Mouse (Mus musculus) intestine, embryonic 15.5 days (tissue): ENCODE data around the gene Itsn1. TPM values are rescaled to one million over a fixed set of nuclear protein-coding genes. Genes with fewer than 3 reads are reported as not detected.

Experiments
- ATAC-seq: fragments of 200-750 bp; cut with Nextera tagmentation; 2 replicates; pipeline ENCODE4 v1.8.0; 2017; ENCODE audit warnings: moderate TSS enrichment, moderate library complexity
- H3K27ac ChIP-seq: fragments of 300-500 bp; sonication (generic); 2 replicates; pipeline ENCODE4 v1.5.1; 2015; ENCODE audit warnings: mild to moderate bottlenecking, inconsistent platforms
- H3K27me3 ChIP-seq: fragments of 300-500 bp; sonication (generic); replicated peaks from 2 replicates; pipeline ENCODE4 v1.6.1; 2015; ENCODE audit warnings: inconsistent platforms
- H3K36me3 ChIP-seq: fragments of 300-500 bp; sonication (generic); 2 replicates; pipeline ENCODE4 v1.6.1; 2015; ENCODE audit warnings: inconsistent platforms
- H3K4me1 ChIP-seq: fragments of 300-500 bp; sonication (generic); replicated peaks from 2 replicates; pipeline ENCODE4 v1.6.1; 2015; ENCODE audit warnings: inconsistent platforms
- H3K4me2 ChIP-seq: fragments of 300-500 bp; sonication (generic); replicated peaks from 2 replicates; pipeline ENCODE4 v1.6.1; 2015; ENCODE audit warnings: mild to moderate bottlenecking, inconsistent platforms
- H3K4me3 ChIP-seq: fragments of 300-500 bp; sonication (generic); replicated peaks from 2 replicates; pipeline ENCODE4 v1.5.1; 2015; ENCODE audit warnings: inconsistent platforms
- H3K9ac ChIP-seq: fragments of 300-500 bp; sonication (generic); 2 replicates; pipeline ENCODE4 v1.6.1; 2015; ENCODE audit warnings: inconsistent platforms
- H3K9me3 ChIP-seq: fragments of 300-500 bp; sonication (generic); 2 replicates; pipeline ENCODE4 v1.6.1; 2016; ENCODE audit warnings: inconsistent platforms
- WGBS: fragments of 180-500 bp; shearing (Covaris S2); methylation state at CpG from one replicate; pipeline ENCODE4 v1.1.7; 2015; 5-methylcytosine and 5-hydroxymethylcytosine counted together
- polyA plus RNA-seq: library from polyadenylated mRNA; unstranded; fragments of >200 nt; fragmentation: Nextera tagmentation; extraction: Ambion mirVana; gene quantifications from 2 replicates; pipeline ENCODE4 v1.2.1, GENCODE M21; 2015

Gene Itsn1
- polyA plus RNA-seq, 1 experiment from 2014 or later: 16.4 TPM

DNA sequence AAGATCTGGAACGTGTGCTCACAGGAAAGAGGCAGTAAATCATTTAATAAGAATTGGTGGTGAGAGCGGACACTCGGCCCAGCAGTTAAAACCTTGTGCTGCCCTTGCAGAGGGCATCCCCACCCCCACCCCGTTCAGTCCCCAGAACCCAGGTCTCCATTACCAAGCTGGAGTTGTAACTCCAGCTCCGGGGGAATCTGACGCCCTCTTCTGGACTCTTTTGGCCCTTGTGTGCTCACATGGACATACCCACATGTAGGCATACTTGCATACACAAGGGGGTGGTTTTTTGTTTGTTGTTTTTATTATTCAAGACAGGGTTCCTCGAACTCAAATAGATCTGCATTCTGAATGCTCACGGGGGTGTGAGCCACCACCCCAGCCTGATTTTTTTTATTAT lies 206.6 kb downstream of the Itsn1 start:
- H3K4me2 ChIP-seq: no peak overlapping the region
- H3K36me3 ChIP-seq: no peaks in the 10 kb centered on the region
- H3K27me3 ChIP-seq: no peaks in the 10 kb centered on the region
- no peak overlapping the region for H3K4me3 ChIP-seq
- no peak overlapping the region for H3K9ac ChIP-seq
- H3K4me1 ChIP-seq: 0 out of 2 replicates have a peak, but pooled peaks cover 4% of the 10 kb centered on the region
- no peak overlapping the region for H3K27ac ChIP-seq
- H3K9me3 ChIP-seq: no peaks in the 10 kb centered on the region
- ATAC-seq: no peak
- WGBS: 46% methylated on average over 8 of the region's 8 CpGs

DNA sequence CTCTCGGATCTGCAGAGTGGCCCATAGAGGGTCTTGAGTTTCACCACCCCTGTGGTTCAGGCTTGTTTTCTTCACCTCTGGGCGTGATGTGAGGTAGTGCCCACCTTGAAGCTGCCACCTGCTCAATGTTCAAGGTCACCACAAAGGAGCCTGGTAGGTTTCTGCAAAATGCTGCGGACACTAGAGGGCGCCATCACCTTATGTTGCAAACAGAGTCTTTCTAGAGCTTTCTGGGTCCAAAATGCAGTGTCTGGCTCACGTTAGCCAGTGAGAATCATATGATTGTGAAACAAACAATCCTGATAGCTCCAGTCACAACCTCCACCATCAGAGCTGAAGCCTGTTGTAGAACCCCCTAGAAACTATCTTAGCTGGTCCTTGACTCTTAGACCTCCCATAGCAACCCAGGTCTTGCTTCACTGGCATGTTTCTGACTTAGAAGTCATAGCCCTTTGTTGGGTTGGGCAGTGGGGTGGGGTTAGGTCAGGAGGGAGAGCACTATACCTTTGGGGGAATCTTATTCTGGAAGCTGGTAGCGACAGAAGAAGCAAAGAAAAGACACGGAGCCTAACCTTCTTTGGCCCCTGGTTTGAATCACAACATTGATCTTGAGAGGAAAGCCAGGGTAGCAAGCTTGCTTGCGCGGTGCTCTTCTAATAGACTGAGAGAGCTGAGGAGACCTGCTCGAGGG lies 207.4 kb downstream of the Itsn1 start:
- Histone ChIP-seq H3K27me3 (no peaks in the 10 kb centered on the region), H3K4me3 (no peak overlapping the region), H3K4me2 (no peak overlapping the region), H3K9ac (no peak overlapping the region), H3K27ac (no peak overlapping the region), H3K9me3 (no peaks in the 10 kb centered on the region), H3K4me1 (0 out of 2 replicates have a peak, but pooled peaks cover 3% of the 10 kb centered on the region), H3K36me3 (no peaks in the 10 kb centered on the region)
- peak; percentile 6; the same call in 1 of the 2 replicates for ATAC-seq
- 49% methylated on average over 10 of the region's 10 CpGs for WGBS

DNA sequence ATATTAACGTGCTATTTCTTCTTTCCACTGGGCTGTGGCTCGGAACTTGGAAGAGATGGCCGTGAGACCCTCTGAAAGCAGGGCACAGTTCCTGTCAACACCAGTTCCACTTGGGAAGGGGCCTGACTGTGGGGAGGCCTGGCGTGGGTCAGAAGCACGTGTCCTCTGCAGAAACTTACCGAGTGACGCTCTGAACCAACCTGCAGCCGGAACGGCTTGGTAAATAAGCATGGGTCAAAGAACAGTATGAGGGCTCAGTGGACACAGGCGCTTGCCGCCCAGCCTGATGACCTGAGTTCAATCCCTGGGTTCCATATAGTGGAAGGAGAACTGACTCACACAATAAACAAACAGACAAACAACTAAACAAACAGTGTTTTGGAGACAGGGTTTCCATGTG lies 208.2 kb downstream of the Itsn1 start:
- Histone ChIP-seq H3K36me3 (no peaks in the 10 kb centered on the region), H3K4me1 (0 out of 2 replicates have a peak, but pooled peaks cover 3% of the 10 kb centered on the region), H3K9ac (no peak overlapping the region), H3K27ac (no peak overlapping the region), H3K4me3 (no peak overlapping the region), H3K4me2 (no peak overlapping the region), H3K27me3 (no peaks in the 10 kb centered on the region), H3K9me3 (no peaks in the 10 kb centered on the region)
- no peak for ATAC-seq
- WGBS: 85% methylated on average over 11 of the region's 11 CpGs

- Histone ChIP-seq H3K4me1 (0 out of 2 replicates have a peak, but pooled peaks cover under 1% of the 10 kb centered on the region), H3K9me3 (no peaks in the 10 kb centered on the region), H3K4me3 (no peak overlapping the region), H3K9ac (no peak overlapping the region), H3K27ac (no peak overlapping the region), H3K27me3 (no peaks in the 10 kb centered on the region), H3K36me3 (no peaks in the 10 kb centered on the region), H3K4me2 (no peak overlapping the region)
- no peak for ATAC-seq
- 80% methylated on average over 5 of the region's 5 CpGs for WGBS
Measured at GRCm38 (mm10) chr16:91938141-91938540, 209.1 kb downstream of the Itsn1 start.

GRCm38 (mm10) chr16:91940726-91941125 lies 211.6 kb downstream of the Itsn1 start:
- Histone ChIP-seq H3K27me3 (no peaks in the 10 kb centered on the region), H3K4me1 (no peaks in the 10 kb centered on the region), H3K9me3 (no peaks in the 10 kb centered on the region), H3K27ac (no peak overlapping the region), H3K36me3 (no peaks in the 10 kb centered on the region), H3K9ac (no peak overlapping the region), H3K4me3 (no peak overlapping the region), H3K4me2 (no peak overlapping the region)
- WGBS: 56% methylated on average over 6 of the region's 6 CpGs
- ATAC-seq: no peak

DNA sequence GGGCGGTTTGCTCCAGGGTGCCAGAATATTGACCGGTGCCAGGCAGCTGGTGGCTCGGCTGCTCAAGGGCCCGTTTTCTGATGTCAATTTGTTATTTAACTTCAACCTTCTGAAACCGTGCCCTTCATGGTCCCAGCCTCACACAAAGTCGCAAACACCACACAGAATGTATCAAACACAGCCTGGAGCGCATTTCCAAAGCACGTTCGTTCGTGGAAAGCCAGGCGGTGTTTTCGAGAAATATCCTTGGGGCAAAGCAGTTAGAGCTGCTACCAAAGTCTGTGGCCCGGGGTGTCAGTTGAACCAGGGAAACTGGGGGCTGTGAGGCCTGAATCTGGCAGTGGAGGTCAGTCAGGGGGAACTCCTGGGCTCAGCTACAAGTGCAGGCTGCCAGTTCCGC lies 213.1 kb downstream of the Itsn1 start:
- ATAC-seq: no peak
- no peak overlapping the region for H3K4me3 ChIP-seq
- no peaks in the 10 kb centered on the region for H3K4me1 ChIP-seq
- no peaks in the 10 kb centered on the region for H3K27me3 ChIP-seq
- 88% methylated on average over 14 of the region's 14 CpGs for WGBS
- H3K36me3 ChIP-seq: no peaks in the 10 kb centered on the region
- H3K4me2 ChIP-seq: no peak overlapping the region
- H3K27ac ChIP-seq: no peak overlapping the region
- no peak overlapping the region for H3K9ac ChIP-seq
- no peaks in the 10 kb centered on the region for H3K9me3 ChIP-seq

DNA sequence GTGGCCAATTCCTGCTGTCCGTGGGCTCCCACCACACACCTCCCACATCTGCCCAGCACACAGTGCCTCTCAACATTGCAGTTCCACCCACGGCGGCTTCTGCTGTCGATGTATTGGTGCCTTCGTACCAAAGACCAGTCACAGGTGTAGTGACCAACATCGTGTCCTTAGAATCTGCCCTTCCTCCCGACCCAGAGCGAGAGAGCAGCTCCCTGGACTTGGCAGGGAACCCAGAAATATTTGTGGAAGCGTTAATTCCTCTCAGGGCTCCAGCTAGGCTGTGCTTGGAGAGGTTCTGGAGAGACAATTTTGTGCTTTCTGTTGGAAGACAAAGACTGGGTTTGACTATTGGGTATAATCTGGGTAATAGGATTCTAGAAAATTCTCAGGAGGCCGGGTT lies 217.2 kb downstream of the Itsn1 start:
- Histone ChIP-seq H3K4me1 (no peaks in the 10 kb centered on the region), H3K9ac (no peak overlapping the region), H3K4me3 (no peak overlapping the region), H3K27me3 (no peaks in the 10 kb centered on the region), H3K9me3 (no peaks in the 10 kb centered on the region), H3K27ac (no peak overlapping the region), H3K4me2 (no peak overlapping the region), H3K36me3 (no peaks in the 10 kb centered on the region)
- WGBS: 84% methylated on average over 10 of the region's 10 CpGs
- no peak for ATAC-seq

DNA sequence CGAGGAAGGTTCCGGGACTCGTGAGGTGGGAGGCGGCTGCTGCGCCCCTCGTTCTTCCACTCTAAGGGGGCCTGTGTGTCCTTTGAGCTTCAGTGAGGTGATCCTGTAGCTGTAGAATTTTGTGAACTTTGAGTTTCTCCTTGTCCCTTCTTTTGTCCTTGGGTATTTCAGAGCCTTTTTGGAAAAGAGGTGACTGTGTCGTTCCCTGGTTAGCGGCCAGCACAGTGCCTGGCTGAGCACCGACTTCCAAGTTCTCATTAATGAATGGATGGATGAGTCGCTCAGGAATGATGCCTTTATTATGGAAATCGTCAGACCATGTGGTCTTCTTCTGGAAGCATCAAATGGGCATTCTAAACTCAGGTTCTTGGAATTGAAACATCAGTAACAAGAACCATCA lies 218.0 kb downstream of the Itsn1 start:
- 82% methylated on average over 11 of the region's 11 CpGs for WGBS

GRCm38 (mm10) chr16:91953967-91954366 lies 224.9 kb downstream of the Itsn1 start:
- H3K4me2 ChIP-seq: no peak overlapping the region
- H3K36me3 ChIP-seq: no peaks in the 10 kb centered on the region
- no peak overlapping the region for H3K9ac ChIP-seq
- ATAC-seq: peak; percentile 65; the same call in 1 of the 2 replicates
- H3K9me3 ChIP-seq: no peaks in the 10 kb centered on the region
- H3K4me1 ChIP-seq: no peaks in the 10 kb centered on the region
- 89% methylated on average over 4 of the region's 4 CpGs for WGBS
- no peak overlapping the region for H3K27ac ChIP-seq
- no peaks in the 10 kb centered on the region for H3K27me3 ChIP-seq
- H3K4me3 ChIP-seq: no peak overlapping the region

More for the DNA sequence above, 218.0 kb downstream of the Itsn1 start:
- no peak overlapping the region for H3K9ac ChIP-seq
- no peaks in the 10 kb centered on the region for H3K27me3 ChIP-seq
- no peak overlapping the region for H3K4me3 ChIP-seq
- no peaks in the 10 kb centered on the region for H3K9me3 ChIP-seq
- no peaks in the 10 kb centered on the region for H3K36me3 ChIP-seq
- no peak overlapping the region for H3K4me2 ChIP-seq
- H3K27ac ChIP-seq: no peak overlapping the region
- H3K4me1 ChIP-seq: no peaks in the 10 kb centered on the region
- no peak for ATAC-seq

- no peak for ATAC-seq
- Histone ChIP-seq H3K36me3 (no peaks in the 10 kb centered on the region), H3K27me3 (no peaks in the 10 kb centered on the region), H3K27ac (no peak overlapping the region), H3K9ac (no peak overlapping the region), H3K4me3 (no peak overlapping the region), H3K4me1 (no peaks in the 10 kb centered on the region), H3K4me2 (no peak overlapping the region), H3K9me3 (no peaks in the 10 kb centered on the region)
- 88% methylated on average over 8 of the region's 8 CpGs for WGBS
Measured at GRCm38 (mm10) chr16:91954766-91955165, 225.7 kb downstream of the Itsn1 start.

- 6% methylated on average over 9 of the region's 9 CpGs for WGBS
- Histone ChIP-seq H3K9me3 (no peaks in the 10 kb centered on the region), H3K27ac (no peak overlapping the region), H3K9ac (no peak overlapping the region), H3K4me1 (peaks cover 5% of the 10 kb centered on the region; the same call in 1 of the 2 replicates), H3K4me2 (peak overlapping the region; percentile 34; the same call in 1 of the 2 replicates), H3K4me3 (no peak overlapping the region), H3K36me3 (no peaks in the 10 kb centered on the region), H3K27me3 (no peaks in the 10 kb centered on the region)
- ATAC-seq: peak; percentile 82
Measured at GRCm38 (mm10) chr16:91962204-91962893, 233.3 kb downstream of the Itsn1 start.

DNA sequence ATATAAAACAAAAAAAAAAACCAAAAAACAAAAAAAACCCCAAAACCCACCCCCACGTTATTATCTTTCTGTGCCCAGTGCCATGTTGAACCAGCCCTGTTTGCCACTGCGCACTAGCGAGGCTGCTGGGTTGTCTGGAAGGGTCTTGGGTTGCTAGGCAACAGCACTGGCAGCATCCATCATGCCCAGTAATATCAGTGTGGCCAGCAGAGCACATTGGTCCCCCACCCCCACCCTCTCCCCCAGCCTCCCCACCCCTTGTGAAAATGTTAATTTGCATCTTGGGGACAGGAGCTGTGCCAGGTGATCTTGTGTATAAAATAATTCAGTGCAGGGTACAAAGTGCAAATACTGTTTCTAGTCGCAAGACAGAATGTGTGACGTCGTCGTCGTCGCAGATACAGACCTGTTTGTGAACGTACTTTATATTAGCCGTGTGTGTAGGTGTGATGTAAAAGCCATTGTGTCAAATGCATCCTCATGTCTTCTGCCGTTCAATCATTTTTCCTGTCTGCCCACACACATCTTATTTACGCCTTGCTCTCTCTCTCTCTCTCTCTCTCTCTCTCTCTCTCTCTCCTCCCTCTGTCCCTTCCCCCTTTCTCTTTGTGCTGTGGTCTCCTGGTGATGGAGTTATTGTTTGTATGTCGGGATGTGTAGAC lies 233.9 kb downstream of the Itsn1 start:
- H3K4me3 ChIP-seq: no peak overlapping the region
- H3K9me3 ChIP-seq: no peaks in the 10 kb centered on the region
- no peak overlapping the region for H3K4me2 ChIP-seq
- peaks cover 5% of the 10 kb centered on the region; the same call in 1 of the 2 replicates for H3K4me1 ChIP-seq
- WGBS: 39% methylated on average over 14 of the region's 14 CpGs
- H3K9ac ChIP-seq: no peak overlapping the region
- no peak overlapping the region for H3K27ac ChIP-seq
- ATAC-seq: peak; percentile 75
- H3K27me3 ChIP-seq: no peaks in the 10 kb centered on the region
- no peaks in the 10 kb centered on the region for H3K36me3 ChIP-seq
